Mouse (Mus musculus): ENCODE measurements around the gene Cdk14.

Gene Cdk14

GRCm38 (mm10) chr5:5004740-5005139 lies 415.4 kb downstream of the Cdk14 start:
- no peak for DNase-seq (ENCODE audit: low spot score in 2 of 2)

- DNase-seq (ENCODE audit: low spot score in 2 of 2), result peak; percentile 67 to 75
Measured at GRCm38 (mm10) chr5:4993192-4993601, 426.9 kb downstream of the Cdk14 start.

GRCm38 (mm10) chr5:4991023-4991422 lies 429.1 kb downstream of the Cdk14 start:
- DNase-seq (ENCODE audit: low spot score in 2 of 2), result no peak

GRCm38 (mm10) chr5:4990237-4990636 lies 429.9 kb downstream of the Cdk14 start:
- no peak for DNase-seq (ENCODE audit: low spot score in 2 of 2)

- DNase-seq (ENCODE audit: low spot score in 2 of 2), result no peak
Measured at GRCm38 (mm10) chr5:4986181-4986580, 433.9 kb downstream of the Cdk14 start.

GRCm38 (mm10) chr5:4979551-4979950 lies 440.6 kb downstream of the Cdk14 start:
- DNase-seq (ENCODE audit: low spot score in 2 of 2), result no peak

GRCm38 (mm10) chr5:4973408-4973807 lies 446.7 kb downstream of the Cdk14 start:
- no peak for DNase-seq (ENCODE audit: low spot score in 2 of 2)

- peak in 1 of 2 experiments; percentile 54 for DNase-seq (ENCODE audit: low spot score in 2 of 2)
Measured at GRCm38 (mm10) chr5:4962063-4962610, 458.0 kb downstream of the Cdk14 start.

- DNase-seq (ENCODE audit: low spot score in 2 of 2), result no peak
Measured at GRCm38 (mm10) chr5:4961636-4962035, 458.5 kb downstream of the Cdk14 start.

- no peak for DNase-seq (ENCODE audit: low spot score in 2 of 2)
Measured at GRCm38 (mm10) chr5:4959446-4959845, 460.7 kb downstream of the Cdk14 start.

- DNase-seq (ENCODE audit: low spot score in 2 of 2), result no peak
Measured at GRCm38 (mm10) chr5:4955993-4956392, 464.1 kb downstream of the Cdk14 start.

GRCm38 (mm10) chr5:4955392-4955791 lies 464.7 kb downstream of the Cdk14 start:
- no peak for DNase-seq (ENCODE audit: low spot score in 2 of 2)

- DNase-seq (ENCODE audit: low spot score in 2 of 2), result no peak
Measured at GRCm38 (mm10) chr5:4949433-4949832, 470.7 kb downstream of the Cdk14 start.

- DNase-seq (ENCODE audit: low spot score in 2 of 2), result no peak
Measured at GRCm38 (mm10) chr5:4948090-4948954, 471.8 kb downstream of the Cdk14 start.

- no peak for DNase-seq (ENCODE audit: low spot score in 2 of 2)
Measured at GRCm38 (mm10) chr5:4935131-4935530, 485.0 kb downstream of the Cdk14 start.

GRCm38 (mm10) chr5:4934491-4934890 lies 485.6 kb downstream of the Cdk14 start:
- DNase-seq (ENCODE audit: low spot score in 2 of 2), result no peak

GRCm38 (mm10) chr5:4931539-4932143 lies 488.5 kb downstream of the Cdk14 start:
- DNase-seq (ENCODE audit: low spot score in 2 of 2), result no peak

- no peak for DNase-seq (ENCODE audit: low spot score in 2 of 2)
Measured at GRCm38 (mm10) chr5:4929628-4930027, 490.5 kb downstream of the Cdk14 start.

GRCm38 (mm10) chr5:4924866-4925265 lies 495.2 kb downstream of the Cdk14 start:
- no peak for DNase-seq (ENCODE audit: low spot score in 2 of 2)

- DNase-seq (ENCODE audit: low spot score in 2 of 2), result peak in 1 of 2 experiments; percentile 47
Measured at GRCm38 (mm10) chr5:4918376-4918775, 501.7 kb downstream of the Cdk14 start.

- no peak for DNase-seq (ENCODE audit: low spot score in 2 of 2)
Measured at GRCm38 (mm10) chr5:4917743-4918142, 502.4 kb downstream of the Cdk14 start.

GRCm38 (mm10) chr5:4917274-4917673 lies 502.8 kb downstream of the Cdk14 start:
- no peak for DNase-seq (ENCODE audit: low spot score in 2 of 2)
